Mouse (Mus musculus): ENCODE results near the gene Best2.

Best2 gene

GRCm38 (mm10) chr8:85014431-85014830 is at the start of gene Best2:
Gene Best2, minus strand, starts transcription at chr8:85014531.
- no peak for DNase-seq

GRCm38 (mm10) chr8:85062603-85063002 is 48.3 kb upstream of the Best2 start:
- no peak for DNase-seq

- peak; percentile 83 for DNase-seq
Measured at GRCm38 (mm10) chr8:85059879-85060616, 45.7 kb upstream of the Best2 start, which contains the start of gene Fbxw9. Gene Fbxw9, plus strand, starts transcription at chr8:85060055.

GRCm38 (mm10) chr8:85057367-85057766 is 43.0 kb upstream of the Best2 start:
- DNase-seq: no peak

GRCm38 (mm10) chr8:85043619-85044018 is 29.3 kb upstream of the Best2 start:
- no peak for DNase-seq

- peak; percentile 51 for DNase-seq
Measured at GRCm38 (mm10) chr8:85037681-85038531, 23.6 kb upstream of the Best2 start.

GRCm38 (mm10) chr8:85037366-85037680 is 23.0 kb upstream of the Best2 start:
- no peak for DNase-seq

- peak; percentile 86 for DNase-seq
Measured at GRCm38 (mm10) chr8:85036718-85037365, 22.5 kb upstream of the Best2 start, which contains the start of gene Tnpo2. Gene Tnpo2, plus strand, starts transcription at chr8:85036915.

GRCm38 (mm10) chr8:85036381-85036717 is 22.0 kb upstream of the Best2 start:
- no peak for DNase-seq

- peak; percentile 33 for DNase-seq
Measured at GRCm38 (mm10) chr8:85035728-85036310, 21.5 kb upstream of the Best2 start.

- DNase-seq: no peak
Measured at GRCm38 (mm10) chr8:85035165-85035727, 20.9 kb upstream of the Best2 start.

GRCm38 (mm10) chr8:85034764-85035163 is 20.4 kb upstream of the Best2 start:
- peak; percentile 57 for DNase-seq

- DNase-seq: no peak
Measured at GRCm38 (mm10) chr8:85033867-85034266, 19.5 kb upstream of the Best2 start.

- DNase-seq: no peak
Measured at GRCm38 (mm10) chr8:85032622-85033311, 18.4 kb upstream of the Best2 start.

- DNase-seq: no peak
Measured at GRCm38 (mm10) chr8:85029271-85029670, 14.9 kb upstream of the Best2 start.

- DNase-seq: no peak
Measured at GRCm38 (mm10) chr8:85027922-85028321, 13.6 kb upstream of the Best2 start.

GRCm38 (mm10) chr8:85027516-85027855 is 13.2 kb upstream of the Best2 start:
- DNase-seq: no peak

- DNase-seq: peak; percentile 96
Measured at GRCm38 (mm10) chr8:85026670-85027515, 12.6 kb upstream of the Best2 start, which contains the start of gene Trir. Gene Trir, plus strand, starts transcription at chr8:85026823.

- peak; percentile 78 for DNase-seq
Measured at GRCm38 (mm10) chr8:85025098-85025932, 11.0 kb upstream of the Best2 start, which contains the start of gene Asna1. Gene Asna1, minus strand, starts transcription at chr8:85025281.

- no peak for DNase-seq
Measured at GRCm38 (mm10) chr8:85023846-85024245, 9.5 kb upstream of the Best2 start.

Data from cerebellum, adult 8-10 months (tissue).